In the genomic region with DNA sequence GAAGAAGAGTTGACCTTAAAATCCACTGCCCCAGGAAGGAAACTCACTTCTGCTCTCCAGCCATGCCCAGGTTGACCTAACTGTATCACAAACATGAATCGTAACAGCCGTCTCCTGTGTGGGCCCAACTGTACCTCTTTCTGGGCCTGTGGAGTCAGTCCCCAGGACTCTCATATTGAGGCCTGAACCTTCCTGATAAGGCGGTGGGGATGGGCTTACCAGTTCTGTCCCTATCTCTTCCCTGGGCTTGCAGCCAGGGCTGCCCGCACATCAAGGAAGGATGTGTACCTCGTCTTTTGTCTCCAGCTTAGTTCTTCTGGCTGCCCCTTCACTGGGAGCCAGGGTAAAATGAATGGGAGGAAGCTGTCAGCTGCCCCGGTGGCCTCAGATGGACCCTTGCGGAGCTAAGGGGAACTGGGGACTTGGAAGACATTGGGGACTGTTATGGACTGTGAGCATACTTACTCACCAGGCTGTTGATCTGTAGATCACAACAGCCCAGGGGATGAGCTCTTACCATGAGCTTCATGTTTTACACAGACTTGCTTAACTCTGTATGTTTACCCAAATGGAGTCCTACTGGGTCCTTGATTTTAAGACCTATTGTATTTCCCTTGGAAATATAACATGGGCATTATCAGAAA, we compare ENCODE assay signal across 1 mouse cellular context.
TF ChIP-seq lines count a peak whose summit lies in the region.

No protein-coding gene starts in this region.

TF ChIP-seq in MEL, 35 proteins besides CTCF, POLR2A, EP300 and RAD21 (continued from another document):
- TF ChIP-seq MXI1 (IDR thresholded peaks at IDR 0.05; ENCODE audit: low read depth, low read length) (no peak; the same call in 1 of the 2 replicates), ZC3H11A (IDR thresholded peaks at IDR 0.05; ENCODE audit: low read depth, low read length) (no peak), ZNF384 (IDR thresholded peaks at IDR 0.05; ENCODE audit: low read depth, low read length) (no peak), UBTF (IDR thresholded peaks at IDR 0.05; ENCODE audit: borderline replicate concordance, insufficient read depth, low read depth, low read length) (0 out of 2 replicates have a peak, but pooled peaks have one; percentile 86), KAT2A (conservative IDR thresholded peaks at IDR 0.05; ENCODE audit: low read depth, low read length) (no peak), CHD1 (IDR thresholded peaks at IDR 0.05; ENCODE audit: low read depth, low read length) (0 out of 2 replicates have a peak, but pooled peaks have one; percentile 19), HCFC1 (IDR thresholded peaks at IDR 0.05; ENCODE audit: low read depth, low read length) (no peak; the same call in 1 of the 2 replicates), MYC (IDR thresholded peaks at IDR 0.05; ENCODE audit: low read depth, low read length) (no peak), MAZ (IDR thresholded peaks at IDR 0.05; ENCODE audit: low read depth, low read length) (peak; percentile 72)
